Mouse (Mus musculus) myocyte (in vitro differentiated cells): Measurements from ENCODE around the gene Zbtb39. TPM values are rescaled to one million over a fixed set of nuclear protein-coding genes. Genes with fewer than 3 reads are reported as not detected.

Source experiments
- H3K27me3 ChIP-seq: one replicate; pipeline ENCODE4 v1.6.1; 2011; ENCODE audit not compliant: control insufficient read depth, insufficient read depth, insufficient read length
- H3K36me3 ChIP-seq: one replicate; pipeline ENCODE4 v1.6.1; 2011; ENCODE audit not compliant: control insufficient read depth, insufficient read depth
- H3K4me2 ChIP-seq: one replicate; pipeline ENCODE4 v1.6.1; 2011; ENCODE audit warnings: low read depth, control low read depth
- H3K4me3 ChIP-seq: one replicate; pipeline ENCODE4 v1.5.1; 2011; ENCODE audit warnings: mild to moderate bottlenecking, control low read depth, moderate library complexity
- H3K79me2 ChIP-seq: one replicate; pipeline ENCODE4 v1.6.1; 2011; ENCODE audit not compliant: control insufficient read depth, insufficient read depth
- H3ac ChIP-seq: one replicate; pipeline ENCODE4 v1.6.1; 2011; ENCODE audit not compliant: control insufficient read depth, insufficient read length
- CEBPB ChIP-seq: IDR thresholded peaks from 2 replicates; pipeline ENCODE4 v1.6.1; 2011; ENCODE audit warnings: mild to moderate bottlenecking, moderate library complexity; ENCODE audit not compliant: poor library complexity, insufficient read depth, severe bottlenecking
- E2F4 ChIP-seq: IDR thresholded peaks from one replicate; pipeline ENCODE4 v1.6.1; 2011; ENCODE audit warnings: mild to moderate bottlenecking, control low read depth, moderate library complexity; ENCODE audit not compliant: insufficient read depth
- MAX ChIP-seq: IDR thresholded peaks from one replicate; pipeline ENCODE4 v1.6.1; 2011; ENCODE audit warnings: low read depth, mild to moderate bottlenecking, control low read depth
- MYOD1 ChIP-seq, 3 experiments: IDR thresholded peaks; one replicate each; pipeline ENCODE4 v1.6.1; 2011; ENCODE audit warnings: control low read depth in 2 of 3, low read depth in 2 of 3, mild to moderate bottlenecking in 2 of 3, moderate library complexity in 1 of 3; ENCODE audit not compliant: insufficient read length in 2 of 3, control insufficient read depth in 1 of 3
- MYOG ChIP-seq, 3 experiments: IDR thresholded peaks; one replicate each; pipeline ENCODE4 v1.6.1; 2011; ENCODE audit warnings: control low read depth in 2 of 3, low read depth in 2 of 3, mild to moderate bottlenecking in 2 of 3; ENCODE audit not compliant: insufficient read length in 2 of 3, control insufficient read depth in 1 of 3, insufficient read depth in 1 of 3
- POLR2A ChIP-seq: IDR thresholded peaks from one replicate; pipeline ENCODE4 v1.6.1; 2011; ENCODE audit warnings: low read depth, mild to moderate bottlenecking, control low read depth, moderate library complexity; ENCODE audit not compliant: insufficient read length
- POLR2AphosphoS2 ChIP-seq: IDR thresholded peaks from one replicate; pipeline ENCODE4 v1.6.1; 2011; ENCODE audit warnings: low read depth, control low read depth; ENCODE audit not compliant: insufficient read length
- REST ChIP-seq: IDR thresholded peaks from one replicate; pipeline ENCODE4 v1.6.1; 2011; ENCODE audit warnings: mild to moderate bottlenecking, control low read depth, moderate library complexity; ENCODE audit not compliant: insufficient read depth, insufficient read length
- SRF ChIP-seq: IDR thresholded peaks from one replicate; pipeline ENCODE4 v1.6.1; 2011; ENCODE audit warnings: low read depth; ENCODE audit not compliant: control insufficient read depth, insufficient read length
- TCF12 ChIP-seq: IDR thresholded peaks from one replicate; pipeline ENCODE4 v1.6.1; 2011; ENCODE audit warnings: mild to moderate bottlenecking, control low read depth; ENCODE audit not compliant: poor library complexity, insufficient read depth, severe bottlenecking
- TCF3 ChIP-seq: IDR thresholded peaks from one replicate; pipeline ENCODE4 v1.6.1; 2011; ENCODE audit warnings: low read depth, control low read depth; ENCODE audit not compliant: insufficient read length
- USF1 ChIP-seq: IDR thresholded peaks from one replicate; pipeline ENCODE4 v1.6.1; 2011; ENCODE audit warnings: low read depth, mild to moderate bottlenecking, control low read depth, moderate library complexity
- polyA plus RNA-seq: library from polyadenylated mRNA; unstranded; fragments of >200 nt; fragmentation: generic; extraction: Trizol; gene quantifications from one replicate; pipeline ENCODE4 v1.2.1, GENCODE M21; 2012; ENCODE audit warnings: missing spikeins

Zbtb39 gene
- polyA plus RNA-seq, 1 experiment: 3.2 TPM

- TF ChIP-seq MAX (no peak), CEBPB (no peak)
- no peak overlapping the region for H3ac ChIP-seq
Measured at GRCm38 (mm10) chr10:127708850-127709370, 30.4 kb upstream of the Zbtb39 start.

GRCm38 (mm10) chr10:127710331-127710730 lies 29.0 kb upstream of the Zbtb39 start:
- no peaks in the 10 kb centered on the region for H3K79me2 ChIP-seq

More at GRCm38 (mm10) chr10:127708850-127709370, 30.4 kb upstream of the Zbtb39 start:
- Histone ChIP-seq H3K4me2 (no peak overlapping the region), H3K79me2 (no peaks in the 10 kb centered on the region), H3K36me3 (no peaks in the 10 kb centered on the region), H3K27me3 (no peaks in the 10 kb centered on the region), H3K4me3 (no peak overlapping the region)

GRCm38 (mm10) chr10:127712736-127713135 lies 26.6 kb upstream of the Zbtb39 start:
- TF ChIP-seq MYOD1 (IDR thresholded peaks at IDR 0.05; ENCODE audit: control insufficient read depth in 1 of 3, insufficient read length in 2 of 3, low read depth in 2 of 3): no peak
- TF ChIP-seq CEBPB: no peak
- TF ChIP-seq MYOG (IDR thresholded peaks at IDR 0.05; ENCODE audit: control insufficient read depth in 1 of 3, insufficient read depth in 1 of 3, insufficient read length in 2 of 3, low read depth in 2 of 3): no peak
- TF ChIP-seq E2F4: no peak
- no peak for TF ChIP-seq REST
- TF ChIP-seq TCF3: no peak
- TF ChIP-seq SRF: no peak
- no peak for TF ChIP-seq POLR2A
- no peak for TF ChIP-seq TCF12
- no peak for TF ChIP-seq POLR2AphosphoS2
- TF ChIP-seq USF1: no peak
- no peak for TF ChIP-seq MAX
- H3K27me3 ChIP-seq: no peaks in the 10 kb centered on the region

More at GRCm38 (mm10) chr10:127710331-127710730, 29.0 kb upstream of the Zbtb39 start:
- H3K27me3 ChIP-seq: no peaks in the 10 kb centered on the region
- no peak overlapping the region for H3K4me3 ChIP-seq
- H3K36me3 ChIP-seq: no peaks in the 10 kb centered on the region
- no peak overlapping the region for H3ac ChIP-seq
- H3K4me2 ChIP-seq: no peak overlapping the region
- TF ChIP-seq POLR2A: no peak
- no peak for TF ChIP-seq MYOG (IDR thresholded peaks at IDR 0.05; ENCODE audit: control insufficient read depth in 1 of 3, insufficient read depth in 1 of 3, insufficient read length in 2 of 3, low read depth in 2 of 3)
- TF ChIP-seq REST: no peak
- no peak for TF ChIP-seq E2F4
- no peak for TF ChIP-seq USF1
- no peak for TF ChIP-seq POLR2AphosphoS2
- no peak for TF ChIP-seq TCF12
- no peak for TF ChIP-seq MAX
- TF ChIP-seq MYOD1 (IDR thresholded peaks at IDR 0.05; ENCODE audit: control insufficient read depth in 1 of 3, insufficient read length in 2 of 3, low read depth in 2 of 3): no peak
- no peak for TF ChIP-seq CEBPB
- TF ChIP-seq TCF3: no peak

GRCm38 (mm10) chr10:127721671-127722418 lies 17.5 kb upstream of the Zbtb39 start:
- H3K79me2 ChIP-seq: no peaks in the 10 kb centered on the region
- no peak overlapping the region for H3K4me2 ChIP-seq
- no peak overlapping the region for H3K4me3 ChIP-seq
- H3ac ChIP-seq: no peak overlapping the region
- peaks cover 58% of the 10 kb centered on the region for H3K27me3 ChIP-seq
- no peaks in the 10 kb centered on the region for H3K36me3 ChIP-seq
- TF ChIP-seq MYOG (IDR thresholded peaks at IDR 0.05; ENCODE audit: control insufficient read depth in 1 of 3, insufficient read depth in 1 of 3, insufficient read length in 2 of 3, low read depth in 2 of 3) (no peak), SRF (no peak), TCF3 (no peak)

More at GRCm38 (mm10) chr10:127712736-127713135, 26.6 kb upstream of the Zbtb39 start:
- Histone ChIP-seq H3K4me3 (no peak overlapping the region), H3ac (no peak overlapping the region), H3K36me3 (no peaks in the 10 kb centered on the region), H3K79me2 (no peaks in the 10 kb centered on the region), H3K4me2 (no peak overlapping the region)

GRCm38 (mm10) chr10:127724178-127724577 lies 15.2 kb upstream of the Zbtb39 start, which contains the start of gene Tac2:
Gene Tac2, plus strand, starts transcription at chr10:127724478.
- Histone ChIP-seq H3ac (no peak within 1 kb of the TSS), H3K4me2 (no peak within 1 kb of the TSS), H3K27me3 (peaks cover 71% of the 10 kb centered on the region)

More at GRCm38 (mm10) chr10:127724178-127724577, 15.2 kb upstream of the Zbtb39 start, which contains the start of gene Tac2:
- TF ChIP-seq MYOG (IDR thresholded peaks at IDR 0.05; ENCODE audit: control insufficient read depth in 1 of 3, insufficient read depth in 1 of 3, insufficient read length in 2 of 3, low read depth in 2 of 3) (no peak), POLR2A (no peak), MYOD1 (IDR thresholded peaks at IDR 0.05; ENCODE audit: control insufficient read depth in 1 of 3, insufficient read length in 2 of 3, low read depth in 2 of 3) (no peak), REST (no peak), TCF3 (no peak), E2F4 (no peak), SRF (no peak), MAX (no peak), USF1 (no peak), POLR2AphosphoS2 (no peak), CEBPB (no peak), TCF12 (no peak)
- no peak within 1 kb of the TSS for H3K4me3 ChIP-seq
- H3K79me2 ChIP-seq: no peaks in the 10 kb centered on the region
- no peaks in the 10 kb centered on the region for H3K36me3 ChIP-seq
